Mouse (Mus musculus): ENCODE results near the gene Vps52.
A peak's percentile ranks its signal among the peaks of the same experiment; 100 is the strongest.

Gene Vps52

GRCm38 (mm10) chr17:33955555-33956214 lies at the start of gene Vps52, which contains the start of gene Rps18:
TSS of gene Vps52 (plus strand) at chr17:33955812.
TSS of gene Rps18 (minus strand) at chr17:33956001.
- DNase-seq (ENCODE audit: low spot score), result peak; percentile 96

GRCm38 (mm10) chr17:33908331-33909076 lies 47.1 kb upstream of the Vps52 start:
- no peak for DNase-seq (ENCODE audit: low spot score)

DNA sequence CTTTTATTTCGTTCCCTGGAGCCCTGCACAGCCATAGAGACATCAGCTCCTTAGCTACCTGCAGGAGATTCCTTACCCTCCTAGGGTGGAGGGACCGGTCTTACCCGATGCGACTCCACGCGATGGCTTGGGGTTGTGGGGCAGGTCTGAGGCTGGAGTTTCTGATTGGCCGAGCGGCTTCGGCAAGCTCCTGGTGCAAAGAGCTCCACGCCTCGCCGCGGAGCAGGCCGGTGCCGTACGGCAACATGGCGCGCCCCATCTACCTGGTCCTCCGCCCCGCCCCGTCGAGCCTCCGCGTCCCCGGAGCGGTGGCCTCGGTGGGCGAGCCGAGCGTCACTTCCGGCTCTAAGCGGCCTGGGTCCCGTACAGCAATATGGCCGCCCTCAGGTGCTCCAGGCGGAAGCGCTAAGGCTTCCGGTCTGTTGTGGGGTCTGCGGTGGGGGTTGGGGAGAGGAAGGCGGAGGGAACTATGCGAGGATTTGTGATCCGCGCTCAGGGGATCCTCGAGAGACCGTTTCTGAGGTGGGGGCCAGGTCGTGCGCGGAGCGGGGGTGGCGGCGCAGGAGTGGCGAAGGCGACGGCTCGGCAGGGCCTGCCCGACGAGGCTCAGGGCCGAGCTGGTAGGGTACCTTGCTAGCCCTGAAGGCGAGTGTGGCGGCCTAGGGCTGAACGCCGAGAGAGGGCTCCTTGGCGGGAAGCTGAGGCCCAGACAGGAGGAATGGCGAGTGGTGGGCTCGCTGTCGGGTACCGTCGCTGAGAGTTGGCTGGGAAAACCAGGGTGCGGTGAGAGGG lies 46.3 kb upstream of the Vps52 start, which contains the start of gene Daxx:
Gene Daxx, plus strand, starts transcription at position 338 of the 792 bp plus-strand sequence.
- DNase-seq (ENCODE audit: low spot score), result peak; percentile 99

- DNase-seq (ENCODE audit: low spot score), result peak; percentile 55
These were observed 45.8 kb upstream of the Vps52 start for GRCm38 (mm10) chr17:33909869-33910250.

DNA sequence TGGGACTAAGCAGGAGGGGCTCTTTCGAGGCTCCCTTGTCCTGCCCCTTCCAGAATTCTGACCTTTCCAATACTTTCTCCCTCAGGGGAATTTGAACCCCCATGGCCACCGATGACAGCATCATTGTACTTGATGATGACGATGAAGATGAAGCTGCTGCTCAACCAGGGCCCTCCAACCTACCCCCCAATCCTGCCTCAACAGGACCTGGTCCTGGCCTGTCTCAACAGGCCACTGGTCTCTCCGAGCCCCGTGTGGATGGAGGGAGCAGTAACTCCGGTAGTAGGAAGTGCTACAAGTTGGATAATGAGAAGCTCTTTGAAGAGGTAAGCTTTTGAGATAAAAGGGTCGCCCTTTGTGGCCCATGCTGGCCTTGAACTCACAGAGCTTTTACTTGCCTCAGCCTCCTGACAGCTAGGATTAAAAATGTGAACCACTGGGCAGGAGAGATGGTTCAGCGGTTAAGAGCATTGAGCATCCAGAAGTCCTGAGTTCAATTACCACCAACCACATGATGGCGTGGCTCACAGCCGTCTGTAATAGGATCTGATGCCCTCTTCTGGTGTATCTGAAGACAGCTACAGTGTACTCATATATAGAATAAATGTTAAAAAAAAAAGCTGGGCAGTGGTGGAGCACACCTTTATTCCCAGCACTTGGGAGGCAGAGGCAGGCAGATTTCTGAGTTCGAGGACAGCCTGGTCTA lies 45.1 kb upstream of the Vps52 start:
- no peak for DNase-seq (ENCODE audit: low spot score)

- DNase-seq (ENCODE audit: low spot score), result no peak
These were observed 44.4 kb upstream of the Vps52 start for GRCm38 (mm10) chr17:33911052-33911812.

- no peak for DNase-seq (ENCODE audit: low spot score)
These were observed 43.7 kb upstream of the Vps52 start for GRCm38 (mm10) chr17:33911813-33912414.

DNA sequence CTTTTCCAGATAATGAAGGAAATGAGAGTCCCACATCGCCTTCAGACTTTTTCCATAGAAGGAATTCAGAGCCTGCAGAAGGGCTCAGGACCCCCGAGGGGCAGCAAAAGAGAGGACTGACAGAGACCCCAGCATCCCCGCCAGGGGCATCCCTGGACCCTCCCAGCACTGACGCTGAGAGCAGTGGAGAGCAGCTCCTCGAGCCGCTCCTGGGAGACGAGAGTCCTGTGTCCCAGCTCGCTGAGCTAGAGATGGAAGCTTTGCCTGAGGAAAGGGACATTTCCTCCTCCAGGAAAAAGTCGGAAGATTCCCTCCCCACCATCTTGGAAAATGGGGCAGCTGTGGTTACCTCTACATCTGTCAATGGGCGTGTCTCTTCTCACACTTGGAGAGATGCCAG lies 42.3 kb upstream of the Vps52 start:
- no peak for DNase-seq (ENCODE audit: low spot score)

DNA sequence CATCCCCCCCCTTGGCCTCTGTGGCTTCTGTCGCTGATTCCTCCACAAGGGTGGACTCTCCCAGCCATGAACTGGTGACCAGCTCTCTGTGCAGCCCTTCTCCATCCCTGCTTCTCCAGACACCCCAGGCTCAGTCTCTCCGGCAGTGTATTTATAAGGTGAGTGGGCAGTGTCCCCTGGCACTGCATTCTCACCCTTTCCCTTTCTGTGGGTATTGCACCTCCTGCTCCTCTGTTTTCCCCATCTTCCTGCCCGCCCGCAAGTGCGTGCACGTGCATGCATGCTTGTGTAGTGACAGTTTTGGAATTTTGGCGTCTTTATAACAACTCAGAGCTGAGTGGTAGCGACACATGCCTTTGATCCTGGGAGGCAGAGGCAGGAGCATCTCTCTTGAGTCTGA lies 41.7 kb upstream of the Vps52 start:
- no peak for DNase-seq (ENCODE audit: low spot score)

- DNase-seq (ENCODE audit: low spot score), result no peak
These were observed 40.6 kb upstream of the Vps52 start for GRCm38 (mm10) chr17:33914969-33915391.

DNA sequence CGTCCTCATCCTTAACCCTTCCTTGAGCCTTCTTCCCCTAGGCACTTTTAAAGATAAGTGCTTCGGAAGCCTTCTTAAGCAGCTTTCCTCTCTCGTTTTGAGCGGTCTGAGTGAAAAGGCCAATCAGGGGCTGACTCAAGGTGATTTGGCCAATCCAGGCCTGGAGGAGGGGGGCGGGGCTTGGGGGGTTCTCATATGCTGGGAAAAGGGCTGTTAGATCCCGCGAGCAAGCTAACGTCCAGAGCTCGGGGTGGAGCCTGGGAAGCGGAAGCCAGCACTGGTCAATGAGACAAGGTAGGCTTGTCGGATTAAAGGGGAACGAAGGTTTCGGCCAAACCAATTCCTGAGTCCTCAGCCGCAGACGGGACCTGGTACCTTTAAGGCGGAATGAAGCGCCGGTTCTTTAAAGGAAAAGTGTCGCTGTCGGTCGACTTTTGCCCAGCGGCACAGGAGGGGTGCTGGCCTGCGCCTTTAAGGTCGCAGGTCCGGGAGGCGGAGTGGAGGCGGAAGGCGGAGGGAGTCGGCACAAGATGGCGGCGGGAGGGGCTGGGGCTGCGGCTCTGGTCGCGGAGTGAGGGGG lies 39.9 kb upstream of the Vps52 start, which contains the start of the genes Tapbp and Zbtb22:
Gene Tapbp, plus strand, starts transcription at position 229 of the 580 bp plus-strand sequence.
Gene Zbtb22, plus strand, starts transcription at position 234 of the 580 bp plus-strand sequence.
- peak; percentile 97 for DNase-seq (ENCODE audit: low spot score)

DNA sequence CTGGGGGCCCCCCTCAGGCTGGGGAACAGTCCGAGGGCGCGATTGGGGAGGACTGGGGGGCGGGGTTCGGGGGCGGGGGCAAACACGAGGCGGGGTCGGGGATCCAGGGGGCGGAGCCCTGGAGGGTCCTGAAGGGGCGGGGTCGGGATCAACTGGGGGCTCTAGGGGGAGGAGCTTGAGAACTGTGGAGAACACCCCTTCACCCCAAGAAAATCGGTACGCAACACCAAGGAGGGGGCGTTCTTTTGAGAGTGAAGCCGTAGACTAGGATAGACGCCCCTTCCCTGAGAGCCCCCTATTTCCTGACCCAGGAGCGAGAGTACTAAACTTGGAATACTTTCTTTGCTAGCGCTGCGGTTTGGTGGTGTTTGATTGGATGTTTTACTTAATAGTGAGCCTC lies 39.3 kb upstream of the Vps52 start:
- DNase-seq (ENCODE audit: low spot score), result peak; percentile 33

GRCm38 (mm10) chr17:33916847-33917655 lies 38.6 kb upstream of the Vps52 start:
- DNase-seq (ENCODE audit: low spot score), result no peak

- DNase-seq (ENCODE audit: low spot score), result no peak
These were observed 37.8 kb upstream of the Vps52 start for GRCm38 (mm10) chr17:33917656-33918292.

- no peak for DNase-seq (ENCODE audit: low spot score)
These were observed 37.1 kb upstream of the Vps52 start for GRCm38 (mm10) chr17:33918293-33919203.

DNA sequence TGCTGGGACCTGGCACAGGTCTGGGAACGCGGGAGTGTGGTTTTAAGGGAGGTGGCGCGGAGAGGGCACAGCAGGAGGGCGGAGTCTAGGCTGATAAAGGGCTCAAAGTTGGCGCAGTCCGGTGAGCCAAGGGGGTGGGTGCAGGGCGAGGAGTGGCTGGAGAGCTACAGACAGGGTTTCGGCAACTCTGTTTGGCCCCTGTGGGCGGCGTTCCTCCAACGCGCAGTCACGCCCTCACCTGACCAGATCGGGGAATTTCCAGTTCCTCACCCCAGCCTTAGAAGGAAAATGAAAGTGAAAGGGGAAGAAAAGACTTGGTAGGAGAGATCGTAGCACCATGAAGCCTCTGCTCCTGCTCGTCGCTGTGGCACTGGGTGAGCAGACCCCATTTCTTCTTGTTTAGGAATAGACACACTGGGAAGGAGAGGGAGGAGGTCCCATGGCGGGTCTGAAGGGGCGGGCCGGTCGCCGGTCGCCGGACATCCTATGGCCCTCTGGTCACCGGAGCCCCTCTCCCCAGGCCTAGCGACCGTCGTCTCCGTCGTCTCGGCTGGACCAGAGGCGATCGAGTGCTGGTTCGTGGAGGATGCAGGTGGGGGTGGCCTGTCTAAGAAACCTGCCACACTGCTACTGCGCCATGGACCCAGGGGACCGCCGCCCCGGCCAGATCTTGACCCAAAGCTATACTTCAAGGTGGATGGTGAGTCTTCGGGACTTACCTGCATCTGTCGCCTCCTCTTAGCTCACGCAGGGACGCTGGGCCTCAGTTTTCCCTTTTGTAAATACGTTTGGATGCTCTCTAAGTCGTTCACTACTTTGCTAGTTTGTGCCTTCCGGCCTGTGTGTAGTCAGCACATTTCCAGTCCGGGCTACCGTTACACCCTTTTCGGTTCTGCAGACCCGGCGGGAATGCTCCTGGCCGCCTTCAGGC lies 36.0 kb upstream of the Vps52 start:
- DNase-seq (ENCODE audit: low spot score), result peak; percentile 71
